Mouse (Mus musculus): ENCODE measurements around the gene Olig2.

DNA sequence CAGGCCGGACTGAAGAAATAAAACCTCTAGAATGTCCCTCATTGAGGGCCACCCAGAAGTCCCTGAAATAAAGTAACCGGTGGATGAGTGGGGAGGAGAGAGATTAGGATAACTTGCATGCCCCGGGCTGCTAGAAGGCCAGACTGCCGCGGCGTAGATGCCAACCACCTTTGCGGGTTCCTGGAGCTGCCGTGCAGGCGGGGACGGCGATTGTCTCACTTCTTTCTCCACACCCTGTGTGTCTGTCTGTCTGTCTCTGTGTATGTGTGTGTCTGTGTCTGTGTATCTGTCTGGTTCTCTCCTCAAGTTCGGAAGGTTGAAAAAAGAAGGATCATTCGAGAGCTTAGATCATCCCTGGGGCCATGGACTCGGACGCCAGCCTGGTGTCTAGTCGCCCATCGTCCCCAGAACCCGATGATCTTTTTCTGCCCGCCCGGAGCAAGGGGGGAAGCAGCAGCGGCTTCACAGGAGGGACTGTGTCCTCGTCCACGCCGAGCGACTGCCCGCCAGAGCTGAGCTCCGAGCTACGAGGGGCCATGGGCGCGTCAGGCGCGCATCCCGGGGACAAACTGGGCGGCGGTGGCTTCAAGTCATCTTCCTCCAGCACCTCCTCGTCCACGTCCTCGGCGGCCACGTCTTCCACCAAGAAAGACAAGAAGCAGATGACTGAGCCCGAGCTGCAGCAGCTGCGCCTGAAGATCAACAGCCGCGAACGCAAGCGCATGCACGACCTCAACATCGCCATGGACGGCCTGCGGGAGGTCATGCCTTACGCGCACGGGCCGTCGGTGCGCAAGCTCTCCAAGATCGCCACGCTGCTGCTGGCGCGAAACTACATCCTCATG lies 1.0 kb downstream of the Olig2 start:
- TF ChIP-seq POLR2A (IDR thresholded peaks at IDR 0.05; ENCODE audit: control insufficient read depth, extremely low read depth, insufficient read depth, low read length, poor library complexity): no peak
- TF ChIP-seq CTCF (IDR thresholded peaks at IDR 0.05; ENCODE audit: borderline replicate concordance, control insufficient read depth, extremely low read depth, insufficient read depth, low read length, poor library complexity): no peak
